Mouse (Mus musculus): Measurements from ENCODE around the gene Olfr110.

- TF ChIP-seq CTCF (IDR thresholded peaks at IDR 0.05; ENCODE audit: low read depth, low read length) (no peak), POLR2A (IDR thresholded peaks at IDR 0.05; ENCODE audit: extremely low read depth, insufficient read depth, low read length) (no peak)
Observed at GRCm38 (mm10) chr17:37458616-37459015, 33.7 kb upstream of the Olfr110 start, which contains the start of gene Olfr109.

Data from liver, adult 2 months (tissue).